Mouse (Mus musculus) megakaryocyte, embryonic 14.5 days (primary cell): ENCODE measurements at regions not wholly inside any gene's neighbourhood (a gene's known extent, or its start where the extent isn't known, plus 50 kb on each side); places are given as distances from the start of the nearest gene placed in this dataset.

Experiments used
- FLI1 ChIP-seq: IDR thresholded peaks from 2 replicates; pipeline ENCODE4 v1.6.1; 2012; ENCODE audit warnings: low read length, inconsistent platforms, mixed read lengths
- GATA1 ChIP-seq: IDR thresholded peaks from 3 replicates; pipeline ENCODE4 v1.6.1; 2012; ENCODE audit warnings: mixed read lengths, low read length, inconsistent platforms, borderline replicate concordance

DNA sequence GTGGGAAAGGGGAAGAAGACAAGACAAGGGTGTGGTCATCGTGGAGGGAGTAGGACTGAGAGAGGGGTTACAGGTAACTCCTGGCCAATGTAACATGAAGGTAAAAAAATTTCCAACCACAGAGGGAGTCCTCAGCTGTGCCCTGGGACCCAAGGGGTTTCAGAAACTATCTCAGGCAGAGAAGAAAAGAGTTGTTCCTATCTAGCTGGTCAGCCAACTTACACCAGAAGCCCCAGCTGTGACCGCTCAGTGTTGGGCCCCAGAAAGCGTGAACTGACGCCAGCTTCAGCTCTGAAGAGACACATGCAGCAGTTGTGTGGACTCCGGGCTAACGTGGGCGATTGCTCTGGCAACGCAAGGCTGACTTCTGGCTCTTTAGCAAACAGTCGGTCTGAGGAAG is 52.2 kb downstream of the Rhob start:
- TF ChIP-seq GATA1 (no peak), FLI1 (no peak)
